Mouse (Mus musculus) adrenal gland, adult 18-20 months (tissue): ENCODE data around the gene Pkig. TPM values are rescaled to one million over a fixed set of nuclear protein-coding genes. Genes with fewer than 3 reads are reported as not detected.
"Not testable (repeated sequence)": the region's sequence is repeated elsewhere in the genome, so short reads cannot be mapped to it uniquely, and the experiment has no call there.

Source experiments
- DNase-seq, 2 experiments: peaks; one replicate each; pipeline ENCODE4 v3.0.0; 2021 to 2022; ENCODE audit warnings: low spot score in 2 of 2
- total RNA-seq, 2 experiments: library from RNA; stranded (reverse); gene quantifications; 1 replicate in 1 of 2; 2 replicates in 1 of 2; pipeline ENCODE4 v1.2.3; 2021

Gene Pkig
- total RNA-seq, 2 experiments from 2014 or later, result 37.4 to 38.3 TPM

GRCm38 (mm10) chr2:163675662-163676061 lies 17.5 kb downstream of the Pkig start:
- DNase-seq, result no peak

- DNase-seq, result no peak
Measured at GRCm38 (mm10) chr2:163676321-163676720, 18.1 kb downstream of the Pkig start.

- no peak for DNase-seq
Measured at GRCm38 (mm10) chr2:163676745-163677144, 18.6 kb downstream of the Pkig start.

- no peak for DNase-seq
Measured at GRCm38 (mm10) chr2:163682344-163682743, 24.2 kb downstream of the Pkig start.

GRCm38 (mm10) chr2:163685287-163685686 lies 27.1 kb downstream of the Pkig start:
- DNase-seq, result no peak

- DNase-seq, result no peak
Measured at GRCm38 (mm10) chr2:163685761-163686200, 27.6 kb downstream of the Pkig start.

GRCm38 (mm10) chr2:163686233-163686632 lies 28.0 kb downstream of the Pkig start:
- no peak for DNase-seq

- DNase-seq, result no peak
Measured at GRCm38 (mm10) chr2:163686886-163687285, 28.7 kb downstream of the Pkig start.

GRCm38 (mm10) chr2:163688377-163688776 lies 30.2 kb downstream of the Pkig start:
- not testable (repeated sequence) for DNase-seq

- no peak for DNase-seq
Measured at GRCm38 (mm10) chr2:163689771-163690170, 31.6 kb downstream of the Pkig start.

- no peak for DNase-seq
Measured at GRCm38 (mm10) chr2:163690409-163691304, 32.5 kb downstream of the Pkig start.

- DNase-seq, result no peak
Measured at GRCm38 (mm10) chr2:163691846-163692605, 33.8 kb downstream of the Pkig start.

- DNase-seq, result no peak
Measured at GRCm38 (mm10) chr2:163692873-163693612, 34.9 kb downstream of the Pkig start.

GRCm38 (mm10) chr2:163693716-163694314 lies 35.6 kb downstream of the Pkig start:
- no peak for DNase-seq

GRCm38 (mm10) chr2:163696763-163697162 lies 38.6 kb downstream of the Pkig start:
- no peak for DNase-seq

- no peak for DNase-seq
Measured at GRCm38 (mm10) chr2:163697764-163698480, 39.7 kb downstream of the Pkig start.

- no peak for DNase-seq
Measured at GRCm38 (mm10) chr2:163699078-163699780, 41.0 kb downstream of the Pkig start.

- no peak for DNase-seq
Measured at GRCm38 (mm10) chr2:163702431-163702830, 44.2 kb downstream of the Pkig start.

GRCm38 (mm10) chr2:163702921-163703320 lies 44.7 kb downstream of the Pkig start:
- DNase-seq, result no peak
